Mouse (Mus musculus) left cerebral cortex, postnatal 14 days (tissue): ENCODE results near the gene BC051019. TPM values are rescaled to one million over a fixed set of nuclear protein-coding genes. Genes with fewer than 3 reads are reported as not detected.

ENCODE experiments used
- DNase-seq, 2 experiments: peaks; one replicate each; pipeline ENCODE4 v3.0.0; 2021 to 2022; ENCODE audit warnings: low spot score in 2 of 2, mixed read lengths in 1 of 2
- intact Hi-C: fragments of 180-260 bp; cut with DNase I; formaldehyde crosslinking; loops from one replicate; pipeline ENCODE4 v1.15.1; 2025
- total RNA-seq, 2 experiments: library from RNA; stranded (reverse); gene quantifications; 2 replicates each; pipeline ENCODE4 v1.2.3; 2021

Gene BC051019
- total RNA-seq, 2 experiments from 2014 or later: not detected

DNA sequence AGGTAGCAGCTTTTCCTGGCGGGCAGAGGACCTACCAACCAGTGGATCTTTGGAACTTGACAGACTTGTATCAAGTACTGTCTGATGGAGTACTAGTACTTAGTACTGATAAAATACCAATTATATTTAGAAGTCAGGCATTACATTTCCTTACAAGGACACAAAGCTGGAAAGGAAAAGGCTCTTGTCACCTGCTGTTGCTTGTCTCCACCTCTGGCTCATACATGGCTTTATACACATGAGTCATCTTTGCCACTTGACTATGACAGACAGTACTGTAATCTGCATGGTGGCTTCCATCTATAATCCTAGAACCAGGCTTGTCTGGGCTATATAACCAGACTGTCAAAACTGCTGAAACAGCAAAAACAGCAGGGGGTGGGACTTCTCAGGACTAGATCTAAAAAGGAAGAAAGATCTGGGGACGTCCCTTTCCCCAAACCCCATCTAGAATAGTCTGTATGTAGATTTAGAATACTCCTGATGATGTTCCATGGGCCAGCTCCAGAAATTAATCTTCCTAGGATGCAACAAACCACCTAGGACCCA lies 10.1 kb downstream of the BC051019 start:
- intact Hi-C loops: no loop called here
- DNase-seq: no peak

DNA sequence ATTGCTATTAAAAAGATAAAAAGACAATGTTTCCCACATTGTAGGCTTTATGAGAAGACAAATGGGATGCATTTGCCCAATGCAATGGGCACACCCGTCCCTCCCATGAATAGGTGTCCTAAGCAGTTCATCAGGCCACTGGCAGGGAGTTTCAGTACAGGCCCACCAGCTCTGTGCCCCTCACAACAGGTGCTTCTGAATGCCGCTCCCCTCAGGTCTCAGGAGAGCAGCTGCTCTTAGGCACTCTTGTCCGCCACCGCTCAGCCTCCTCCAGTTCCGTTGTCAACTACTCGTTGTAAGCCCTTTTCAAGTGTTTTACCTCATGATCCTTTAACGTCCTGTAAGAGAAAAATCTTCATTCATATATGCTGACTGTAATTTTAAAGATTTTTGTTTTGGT lies 11.5 kb downstream of the BC051019 start:
- no peak for DNase-seq
- intact Hi-C loops: no loop called here

DNA sequence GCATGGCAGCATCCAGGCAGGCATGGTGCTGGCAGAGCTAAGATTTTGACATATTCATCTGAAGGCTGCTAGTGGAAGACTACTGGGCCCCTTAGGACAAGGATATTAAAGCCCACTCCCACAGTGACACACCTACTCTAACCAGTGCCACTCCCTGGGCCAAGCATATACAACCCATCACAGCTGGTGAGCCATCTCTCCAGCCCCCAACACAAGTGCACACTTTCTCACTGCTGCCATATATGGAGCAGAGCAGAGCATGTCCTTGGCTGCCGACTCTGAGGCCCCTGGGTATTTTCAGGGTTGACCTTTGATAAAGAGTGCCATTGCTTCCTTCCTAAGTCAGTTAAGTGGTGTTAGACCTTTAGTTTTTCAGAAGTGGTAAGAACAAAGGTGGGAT lies 13.6 kb downstream of the BC051019 start:
- no peak for DNase-seq
- intact Hi-C loops: no loop called here

DNA sequence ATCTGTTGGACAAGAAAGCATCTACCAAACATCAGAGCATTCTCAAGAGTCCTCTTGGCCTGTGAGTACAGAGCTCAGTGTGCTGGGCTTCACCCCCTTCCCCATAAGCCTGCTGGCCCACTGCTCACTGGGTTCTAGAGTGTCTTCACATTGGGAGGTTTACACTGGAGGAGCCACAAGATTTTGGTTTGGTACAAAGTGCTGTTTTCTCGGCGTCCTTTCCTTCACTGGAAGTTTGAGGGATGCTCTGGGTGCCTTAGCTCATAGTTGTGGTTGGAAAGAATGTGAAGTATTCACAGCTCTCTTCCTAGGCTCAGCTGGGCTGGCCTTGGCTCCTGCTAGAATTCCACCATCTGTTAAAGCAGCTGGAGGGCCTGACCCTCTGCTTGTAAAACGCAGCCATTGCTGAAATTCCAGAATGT lies 14.7 kb downstream of the BC051019 start:
- DNase-seq: no peak
- intact Hi-C loops: no loop called here

DNA sequence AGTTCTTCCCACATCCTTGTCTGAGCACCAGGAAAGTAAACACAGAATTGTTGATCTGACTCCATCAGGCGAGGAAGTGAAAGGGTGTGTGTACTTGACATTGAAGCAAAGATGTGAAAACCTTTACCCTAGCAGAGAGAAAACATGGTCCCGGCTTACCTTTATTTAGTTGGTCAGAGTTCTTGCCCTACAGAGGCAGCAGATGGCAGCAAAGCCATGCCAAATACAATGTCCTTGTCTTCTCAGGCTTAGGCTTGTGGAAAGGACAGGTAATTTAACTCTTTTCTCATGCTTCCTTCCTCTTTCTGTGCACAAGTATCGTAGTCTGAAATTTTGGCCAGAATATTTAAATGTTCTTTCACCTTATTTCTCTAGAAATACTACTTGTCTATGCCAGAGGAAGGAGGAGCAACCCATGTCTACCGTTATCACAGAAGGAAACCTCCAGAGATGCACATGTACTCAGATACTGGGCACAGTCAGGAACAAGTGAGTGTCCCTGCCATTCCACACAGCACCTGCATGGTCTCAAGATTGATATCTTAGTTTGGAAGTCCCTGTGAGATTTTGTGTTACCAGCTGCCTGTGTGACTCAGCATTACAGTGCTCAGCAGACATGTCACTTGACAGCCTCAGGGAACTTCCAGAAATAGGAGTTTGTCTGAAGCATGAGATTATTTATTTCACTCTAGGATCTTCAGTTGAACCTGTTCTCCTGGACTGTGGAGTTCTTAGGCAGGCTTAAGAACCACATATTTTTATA lies 16.4 kb downstream of the BC051019 start:
- DNase-seq: peak; percentile 51 to 56
- intact Hi-C loops: no loop called here

DNA sequence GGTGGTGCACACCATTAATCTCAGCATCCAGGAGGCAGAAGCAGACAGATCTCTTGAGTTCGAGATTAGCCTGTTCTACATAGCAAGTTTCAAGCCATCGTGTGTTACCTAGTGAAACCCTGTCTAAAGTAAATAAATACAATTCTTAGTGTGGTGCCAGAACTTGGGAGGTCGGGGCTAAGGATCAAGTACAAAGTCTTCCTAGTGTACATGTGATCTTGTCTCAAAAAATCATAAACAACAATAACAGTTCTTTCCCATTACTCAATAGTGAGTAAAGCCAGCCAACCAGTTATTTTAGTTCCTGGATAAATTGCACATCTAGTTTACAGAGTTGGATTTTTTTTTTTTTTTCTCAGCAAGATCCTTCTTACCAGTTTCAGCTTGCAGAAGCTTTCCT lies 19.2 kb downstream of the BC051019 start:
- DNase-seq: no peak
- intact Hi-C loops: no loop called here

DNA sequence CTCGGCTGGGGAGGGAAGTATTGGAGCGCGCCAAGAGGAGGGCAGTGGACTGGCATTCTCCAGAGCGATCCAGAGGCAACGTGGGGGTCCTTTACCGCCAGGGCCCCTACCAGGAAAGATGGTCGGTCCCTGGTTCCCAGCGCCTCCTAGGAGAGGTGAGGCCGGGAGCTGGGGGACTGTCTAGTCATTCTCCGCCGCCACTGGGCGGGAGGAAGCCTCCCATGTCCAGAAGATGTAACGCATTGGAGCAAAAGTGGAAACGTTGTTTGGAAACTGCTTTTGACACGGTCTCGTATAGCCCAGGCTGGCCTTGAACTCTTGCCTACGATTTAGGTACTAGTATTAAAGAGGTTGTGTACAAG lies 19.7 kb downstream of the BC051019 start:
- no peak for DNase-seq
- intact Hi-C loops: no loop called here

DNA sequence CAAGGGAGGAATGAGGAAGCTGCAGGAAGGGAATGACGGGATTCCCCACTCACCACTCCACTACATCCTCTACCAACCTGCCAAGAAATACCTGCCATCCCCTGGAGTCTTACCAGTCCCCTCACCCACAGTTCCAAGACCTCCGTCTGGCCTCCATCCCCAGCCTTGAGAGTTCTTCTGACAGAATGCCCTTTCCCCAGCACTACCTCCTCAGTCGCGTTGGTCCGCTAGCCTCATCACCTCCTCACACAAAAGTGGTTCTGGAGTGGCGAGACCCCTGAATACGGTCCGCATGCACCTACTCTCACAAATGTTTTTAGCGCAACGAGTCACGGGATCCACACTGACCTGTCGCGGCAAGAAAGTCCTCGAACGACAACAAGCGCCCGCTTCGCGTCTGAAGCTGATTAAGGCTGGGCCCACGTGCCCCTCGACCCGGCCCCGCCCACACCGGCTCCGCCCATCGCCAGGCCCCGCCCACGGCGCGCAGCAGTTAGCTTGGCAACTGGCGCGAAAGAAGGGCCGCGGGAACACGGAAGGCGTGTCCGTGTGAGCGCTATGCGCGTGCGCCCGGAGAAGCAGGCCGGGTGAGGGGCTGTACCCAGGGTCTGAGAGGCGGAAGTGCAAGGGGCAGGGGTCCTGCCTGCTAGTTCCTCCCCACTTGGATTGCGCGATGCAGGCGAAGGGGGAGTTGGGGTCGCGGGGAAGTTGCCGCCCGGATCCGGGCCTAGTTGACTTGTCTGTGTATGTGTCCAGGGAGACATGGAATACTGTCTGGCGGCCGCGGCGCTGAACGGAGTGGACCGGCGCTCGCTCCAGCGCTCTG lies 20.2 kb downstream of the BC051019 start, which contains the start of the genes St5 and Akip1:
Gene St5, minus strand, starts transcription at position 416 of the 826 bp plus-strand sequence.
Gene Akip1, plus strand, starts transcription at position 501 of the 826 bp plus-strand sequence.
- peak; percentile 94 for DNase-seq
- intact Hi-C loops: no loop called here

DNA sequence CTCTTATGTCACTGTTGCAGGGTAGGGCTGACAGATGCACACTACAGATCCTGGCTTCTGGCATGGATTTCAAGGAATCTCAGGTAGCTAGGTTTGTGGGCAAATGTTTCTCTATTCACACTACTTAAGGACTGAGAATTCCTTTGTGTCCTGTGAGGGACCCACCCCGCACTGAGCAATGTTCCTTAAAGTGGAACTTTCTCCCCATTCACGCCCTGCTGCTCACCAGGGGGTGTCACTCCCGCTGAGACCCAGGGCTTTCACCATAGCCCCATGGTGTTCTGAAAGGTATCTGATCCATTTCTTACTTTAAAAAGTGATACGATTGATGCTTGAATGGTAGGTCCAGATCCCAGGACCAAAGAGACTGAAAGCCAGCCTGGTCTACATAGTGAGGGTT lies 20.9 kb downstream of the BC051019 start:
- intact Hi-C loops: no loop called here

DNA sequence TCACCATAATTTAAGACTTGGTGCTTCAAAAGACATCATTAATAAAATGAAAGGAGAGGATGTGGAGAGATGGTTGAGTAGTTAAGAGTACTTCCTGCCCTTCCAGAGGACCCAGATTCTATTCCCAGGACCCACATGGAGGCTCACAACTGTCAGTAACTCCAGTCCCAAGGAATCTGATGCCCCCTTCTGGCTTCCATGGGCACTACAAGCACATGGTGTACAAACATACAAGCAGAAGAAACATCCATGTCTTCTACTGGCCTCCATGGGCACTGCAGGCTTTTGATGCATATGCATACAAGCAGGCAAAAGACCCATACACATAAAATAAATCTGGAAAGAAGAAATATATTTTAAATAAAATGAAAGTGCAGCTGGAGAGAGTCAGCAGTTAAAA lies 23.4 kb downstream of the BC051019 start:
- intact Hi-C loops: no loop called here
- no peak for DNase-seq

More for the DNA sequence above, 20.9 kb downstream of the BC051019 start:
- DNase-seq: no peak

DNA sequence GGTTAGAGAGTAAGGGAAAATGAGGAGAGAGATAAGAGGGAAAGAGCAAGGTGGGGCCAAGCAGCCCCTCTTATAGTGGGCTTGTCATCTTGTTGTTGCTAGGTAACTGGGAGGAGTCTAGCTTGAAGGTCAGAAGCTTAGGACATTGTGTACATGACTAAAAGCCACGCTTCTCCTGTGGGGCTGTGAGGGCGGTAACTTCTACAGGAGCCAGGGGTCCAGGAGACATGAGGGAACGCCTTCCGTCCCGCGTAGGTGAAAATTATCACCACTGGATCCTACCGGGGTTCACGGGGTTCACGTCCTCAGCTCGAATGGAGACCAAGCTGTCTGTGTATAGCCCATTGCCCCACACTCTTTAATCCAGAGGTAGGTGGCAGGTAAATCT lies 28.3 kb downstream of the BC051019 start:
- no peak for DNase-seq
- intact Hi-C loops: no loop called here

DNA sequence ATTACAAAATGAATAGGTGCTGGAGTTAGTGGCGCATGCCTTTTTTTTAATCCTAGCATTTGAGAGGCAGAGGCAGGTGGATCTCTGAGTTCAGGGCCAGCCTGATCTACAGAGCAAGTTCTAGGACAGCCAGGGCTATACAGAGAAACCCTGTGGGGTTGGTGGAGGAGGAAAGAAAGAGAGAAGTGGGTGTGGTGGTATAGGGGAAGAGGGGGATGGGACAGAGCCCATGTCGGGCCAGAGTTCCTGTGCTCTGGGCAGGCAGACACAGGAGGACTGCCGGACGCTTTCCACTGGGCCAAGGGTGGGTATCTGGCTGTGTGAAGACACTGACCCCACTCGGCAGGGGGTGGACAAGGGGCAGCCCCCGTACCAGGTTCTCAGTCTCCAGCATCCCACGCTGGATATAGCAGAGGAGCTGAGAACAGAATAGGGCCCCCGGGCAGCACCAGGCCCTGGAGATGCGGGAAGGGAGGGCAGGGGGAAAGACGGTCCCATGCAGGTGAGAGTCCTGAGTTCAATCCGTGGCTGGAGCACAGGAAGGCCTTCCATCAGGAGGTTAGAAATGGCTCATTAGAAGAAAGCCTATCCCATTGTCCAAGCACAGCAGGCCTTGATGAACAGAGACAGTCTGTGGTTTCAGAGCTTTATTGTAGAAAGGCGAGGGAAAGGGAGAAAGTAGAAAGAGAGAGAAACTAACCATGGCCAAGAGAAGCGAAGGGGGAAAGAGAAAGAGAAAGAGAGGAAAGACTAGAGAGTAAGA lies 28.9 kb downstream of the BC051019 start:
- no peak for DNase-seq
- intact Hi-C loops: no loop called here

DNA sequence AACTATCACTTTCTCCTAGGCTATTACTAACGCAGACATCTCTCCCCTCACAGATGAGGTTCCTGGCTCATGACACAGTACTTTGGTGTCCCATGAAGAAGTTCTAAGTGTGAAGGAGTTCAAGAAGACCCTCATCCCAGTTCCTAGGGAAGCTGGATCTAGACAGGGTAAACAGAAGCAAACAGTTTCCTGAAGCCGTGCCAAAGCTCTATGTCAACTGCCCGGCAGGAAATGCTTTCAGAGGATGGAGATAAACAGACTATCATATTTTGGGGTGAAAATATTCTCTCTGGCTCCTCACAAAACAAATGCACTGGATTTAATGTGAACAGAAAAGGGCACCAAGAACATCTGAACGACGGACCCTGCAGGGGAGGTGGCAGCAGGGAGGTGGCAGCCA lies 32.7 kb downstream of the BC051019 start:
- no peak for DNase-seq

DNA sequence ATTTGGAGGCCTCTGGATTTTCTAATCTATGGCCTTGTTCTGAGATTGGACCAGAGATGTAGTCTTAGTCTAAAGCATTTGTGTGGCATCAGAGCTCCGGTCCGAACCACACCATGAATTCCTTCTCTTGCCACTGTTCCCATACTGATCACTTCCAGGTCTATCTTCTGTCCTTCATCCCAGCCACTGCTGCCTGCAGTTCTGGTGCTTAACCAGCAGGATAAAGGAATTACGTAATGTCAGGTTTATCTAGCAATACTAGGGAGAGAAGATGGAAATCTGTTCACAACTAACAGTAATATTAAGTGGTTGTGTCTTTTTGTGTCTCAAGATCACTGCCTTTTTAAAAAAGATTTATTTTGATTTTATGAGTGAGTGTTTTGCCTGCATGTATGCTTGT lies 33.5 kb downstream of the BC051019 start:
- DNase-seq: no peak
- intact Hi-C loops: no loop called here

More for the DNA sequence above, 32.7 kb downstream of the BC051019 start:
- intact Hi-C loops: no loop called here

DNA sequence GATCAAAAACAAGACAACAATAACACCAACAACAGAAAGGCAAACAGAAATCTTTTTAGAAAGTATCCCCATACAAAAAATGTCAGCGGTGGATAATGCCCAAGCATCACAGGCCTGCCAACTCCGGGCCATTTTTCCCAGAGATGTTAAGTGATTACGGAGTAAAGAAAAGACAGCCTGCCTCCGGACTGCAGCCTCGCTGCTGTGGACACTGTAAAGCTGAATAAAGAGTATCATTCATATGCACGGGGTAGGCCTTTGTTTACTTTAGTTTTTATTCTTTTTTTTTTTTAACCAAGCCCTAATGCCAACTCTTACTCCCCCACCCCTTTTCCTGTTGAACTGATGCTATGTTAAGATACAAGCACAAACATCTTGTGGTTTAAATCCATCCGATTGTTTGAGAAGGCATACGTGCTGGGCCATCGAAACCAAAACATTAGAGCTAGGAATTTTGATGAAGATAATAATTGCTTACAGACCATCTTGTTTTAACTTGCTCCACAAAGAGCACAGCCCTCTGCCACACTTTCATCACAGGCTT lies 37.0 kb downstream of the BC051019 start:
- DNase-seq: no peak
- intact Hi-C loops: no loop called here

DNA sequence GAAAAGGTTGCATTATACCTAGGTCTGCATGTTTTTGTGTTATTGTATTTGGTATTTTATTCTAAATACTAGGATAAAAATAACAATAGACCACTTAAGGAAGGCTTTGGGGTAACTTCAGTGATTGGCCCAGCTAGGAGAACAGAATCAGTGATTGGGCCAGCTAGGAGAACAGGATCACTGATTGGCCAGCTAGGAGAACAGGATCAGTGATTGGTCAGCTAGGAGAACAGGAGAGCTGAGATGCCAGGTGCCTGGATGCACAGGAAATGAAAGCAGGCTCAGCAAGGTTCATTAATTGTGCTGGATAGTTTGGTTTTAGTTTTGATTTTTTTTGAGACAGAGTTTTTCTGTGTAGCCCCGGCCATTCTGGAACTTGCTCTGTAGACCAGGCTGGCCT lies 42.8 kb downstream of the BC051019 start:
- DNase-seq: no peak

DNA sequence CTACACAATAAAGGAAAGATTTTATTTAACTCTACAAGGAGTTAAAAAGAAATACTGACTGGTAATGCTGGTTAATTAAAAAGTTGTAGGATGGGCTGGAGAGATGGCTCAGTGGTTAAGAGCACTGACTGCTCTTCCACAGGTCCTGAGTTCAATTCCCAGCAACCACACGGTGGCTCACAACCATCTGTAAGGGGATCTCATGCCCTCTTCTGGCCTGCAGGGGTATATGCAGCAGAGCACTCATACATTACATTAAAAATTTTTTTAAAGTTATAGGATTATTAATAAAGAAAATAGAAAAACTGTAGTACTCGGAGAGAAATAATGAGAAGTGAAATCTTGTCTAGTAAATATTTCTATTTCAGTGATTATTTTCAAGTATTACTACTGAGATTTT lies 43.4 kb downstream of the BC051019 start:
- DNase-seq: no peak
- intact Hi-C loops: no loop called here

More for the DNA sequence above, 42.8 kb downstream of the BC051019 start:
- intact Hi-C loops: no loop called here

DNA sequence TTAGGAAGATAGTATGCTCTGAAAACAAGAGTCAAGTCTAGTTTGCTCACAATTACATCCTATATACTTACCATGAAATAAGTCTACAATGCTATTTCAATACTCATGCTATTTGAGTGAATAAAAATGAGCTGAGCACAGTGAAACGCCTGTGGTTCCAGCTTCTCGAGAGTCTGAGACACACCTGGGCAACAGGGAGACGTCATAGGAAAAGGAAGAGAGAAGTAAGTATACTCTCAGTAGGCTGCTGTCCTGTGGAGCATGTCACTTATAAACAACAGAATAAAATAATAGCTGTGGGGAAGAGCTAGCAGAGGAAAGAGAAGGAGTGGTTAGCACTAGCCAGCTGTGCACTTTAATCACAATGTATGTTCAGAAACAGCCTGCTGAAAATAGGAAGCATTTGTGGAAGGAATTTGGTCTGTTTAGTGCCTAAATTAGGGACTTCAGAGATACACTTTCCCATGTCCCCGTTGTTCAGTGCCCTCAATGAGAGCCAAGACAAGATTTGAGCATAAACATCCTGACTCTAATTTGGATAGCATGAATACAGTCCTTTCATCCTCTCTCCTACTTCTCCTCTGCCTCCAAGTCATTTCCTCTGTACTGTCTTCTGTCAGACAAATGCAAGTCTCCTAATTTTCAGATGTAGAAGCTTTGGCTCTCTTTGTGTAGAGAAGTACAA lies 48.6 kb downstream of the BC051019 start:
- intact Hi-C loops: no loop called here

More for the DNA sequence above, 48.6 kb downstream of the BC051019 start:
- no peak for DNase-seq
